Mouse (Mus musculus): ENCODE data around the gene Kdm7a. TPM values are rescaled to one million over a fixed set of nuclear protein-coding genes. Genes with fewer than 3 reads are reported as not detected.

Gene Kdm7a
- total RNA-seq (2021): 10 to 100 TPM; 25.2 to 31.9 TPM
- long read RNA-seq, experiment 1, full-length matches to known transcripts: 5 of 12 reads
- long read RNA-seq, experiment 1, partial matches to known transcripts: 1 of 12 reads
- long read RNA-seq, experiment 1, other reads (novel, unspliced or antisense): 6 of 12 reads
- long read RNA-seq, experiment 2, full-length matches to known transcripts: 5 of 10 reads
- long read RNA-seq, experiment 2, partial matches to known transcripts: 1 of 10 reads
- long read RNA-seq, experiment 2, other reads (novel, unspliced or antisense): 4 of 10 reads

GRCm38 (mm10) chr6:39206581-39207461 is at the start of gene Kdm7a:
Kdm7a (minus strand) TSS chr6:39206789.
- DNase-seq (ENCODE audit: low spot score in 2 of 2): peak; percentile 83 to 84
- intact Hi-C loops (cut with DNase I): loop anchor here (2.0 kb wide), 1 partner anchor 112 kb away; no protein-coding TSS in a partner anchor

- DNase-seq (ENCODE audit: low spot score in 2 of 2): no peak
- intact Hi-C loops (cut with DNase I): no loop called here
Measured at GRCm38 (mm10) chr6:39255271-39255670, 48.7 kb upstream of the Kdm7a start.

- intact Hi-C loops (cut with DNase I): no loop called here
- no peak for DNase-seq (ENCODE audit: low spot score in 2 of 2)
Measured at GRCm38 (mm10) chr6:39250055-39250454, 43.5 kb upstream of the Kdm7a start.

GRCm38 (mm10) chr6:39249176-39249770 is 42.7 kb upstream of the Kdm7a start:
- intact Hi-C loops (cut with DNase I): no loop called here

GRCm38 (mm10) chr6:39244066-39244465 is 37.5 kb upstream of the Kdm7a start:
- intact Hi-C loops (cut with DNase I): no loop called here
- DNase-seq (ENCODE audit: low spot score in 2 of 2): peak in 1 of 2 experiments; percentile 15

More at GRCm38 (mm10) chr6:39249176-39249770, 42.7 kb upstream of the Kdm7a start:
- no peak for DNase-seq (ENCODE audit: low spot score in 2 of 2)

- DNase-seq (ENCODE audit: low spot score in 2 of 2): peak in 1 of 2 experiments; percentile 27
- intact Hi-C loops (cut with DNase I): no loop called here
Measured at GRCm38 (mm10) chr6:39243511-39243961, 36.9 kb upstream of the Kdm7a start.

GRCm38 (mm10) chr6:39242718-39243471 is 36.3 kb upstream of the Kdm7a start:
- intact Hi-C loops (cut with DNase I): no loop called here
- peak; percentile 62 to 82 for DNase-seq (ENCODE audit: low spot score in 2 of 2)

- intact Hi-C loops (cut with DNase I): no loop called here
- peak; percentile 22 to 60 for DNase-seq (ENCODE audit: low spot score in 2 of 2)
Measured at GRCm38 (mm10) chr6:39241421-39241891, 34.9 kb upstream of the Kdm7a start.

- intact Hi-C loops (cut with DNase I): no loop called here
- no peak for DNase-seq (ENCODE audit: low spot score in 2 of 2)
Measured at GRCm38 (mm10) chr6:39240956-39241355, 34.4 kb upstream of the Kdm7a start.

- DNase-seq (ENCODE audit: low spot score in 2 of 2): no peak
- intact Hi-C loops (cut with DNase I): no loop called here
Measured at GRCm38 (mm10) chr6:39237887-39238286, 31.3 kb upstream of the Kdm7a start.

- intact Hi-C loops (cut with DNase I): no loop called here
- DNase-seq (ENCODE audit: low spot score in 2 of 2): no peak
Measured at GRCm38 (mm10) chr6:39232617-39233016, 26.0 kb upstream of the Kdm7a start.

GRCm38 (mm10) chr6:39230664-39231063 is 24.1 kb upstream of the Kdm7a start:
- intact Hi-C loops (cut with DNase I): no loop called here
- DNase-seq (ENCODE audit: low spot score in 2 of 2): no peak

- no peak for DNase-seq (ENCODE audit: low spot score in 2 of 2)
- intact Hi-C loops (cut with DNase I): no loop called here
Measured at GRCm38 (mm10) chr6:39226610-39226955, 20.0 kb upstream of the Kdm7a start.

GRCm38 (mm10) chr6:39225876-39226609 is 19.5 kb upstream of the Kdm7a start:
- no peak for DNase-seq (ENCODE audit: low spot score in 2 of 2)
- intact Hi-C loops (cut with DNase I): no loop called here

GRCm38 (mm10) chr6:39223328-39223885 is 16.8 kb upstream of the Kdm7a start:
- no peak for DNase-seq (ENCODE audit: low spot score in 2 of 2)
- intact Hi-C loops (cut with DNase I): no loop called here

- no peak for DNase-seq (ENCODE audit: low spot score in 2 of 2)
- intact Hi-C loops (cut with DNase I): no loop called here
Measured at GRCm38 (mm10) chr6:39222487-39222886, 15.9 kb upstream of the Kdm7a start.

- no peak for DNase-seq (ENCODE audit: low spot score in 2 of 2)
- intact Hi-C loops (cut with DNase I): no loop called here
Measured at GRCm38 (mm10) chr6:39217961-39218360, 11.4 kb upstream of the Kdm7a start.

- DNase-seq (ENCODE audit: low spot score in 2 of 2): no peak
- intact Hi-C loops (cut with DNase I): no loop called here
Measured at GRCm38 (mm10) chr6:39217138-39217537, 10.5 kb upstream of the Kdm7a start.
